Mouse (Mus musculus) midbrain, postnatal 0 days (tissue): ENCODE measurements around the gene Tmem29. TPM values are rescaled to one million over a fixed set of nuclear protein-coding genes. Genes with fewer than 3 reads are reported as not detected.
"Not testable (repeated sequence)": the region's sequence is repeated elsewhere in the genome, so short reads cannot be mapped to it uniquely, and the experiment has no call there.

Experiments used
- ATAC-seq: fragments of 200-750 bp; cut with Nextera tagmentation; 2 replicates; pipeline ENCODE4 v1.8.0; 2017; ENCODE audit warnings: moderate number of reproducible peaks, mild to moderate bottlenecking, moderate TSS enrichment, moderate library complexity; ENCODE audit not compliant: low FRiP score
- DNase-seq: peaks from one replicate; pipeline ENCODE4 v3.0.0-alpha.2; 2015; ENCODE audit warnings: low spot score
- H3K27ac ChIP-seq: fragments of 300-500 bp; sonication (generic); 2 replicates; pipeline ENCODE4 v1.5.1; 2014; ENCODE audit warnings: low read depth, mild to moderate bottlenecking, low read length, mixed read lengths
- H3K27me3 ChIP-seq: fragments of 300-500 bp; sonication (generic); 2 replicates; pipeline ENCODE4 v1.6.1; 2014; ENCODE audit warnings: low read length, control low read depth, mixed read lengths; ENCODE audit not compliant: insufficient read depth
- H3K36me3 ChIP-seq: fragments of 300-500 bp; sonication (generic); 2 replicates; pipeline ENCODE4 v1.6.1; 2014; ENCODE audit warnings: low read length, control low read depth, mixed read lengths; ENCODE audit not compliant: insufficient read depth
- H3K4me1 ChIP-seq: fragments of 300-500 bp; sonication (generic); 2 replicates; pipeline ENCODE4 v1.6.1; 2014; ENCODE audit warnings: mild to moderate bottlenecking, control low read depth, antibody characterized with exemption, low read length, mixed read lengths; ENCODE audit not compliant: insufficient read depth
- H3K4me2 ChIP-seq: fragments of 300-500 bp; sonication (generic); 2 replicates; pipeline ENCODE4 v1.6.1; 2014; ENCODE audit warnings: low read depth, mild to moderate bottlenecking, low read length, mixed read lengths; ENCODE audit not compliant: poor library complexity, severe bottlenecking
- H3K4me3 ChIP-seq: fragments of 300-500 bp; sonication (generic); 2 replicates; pipeline ENCODE4 v1.5.1; 2014; ENCODE audit warnings: low read depth, mild to moderate bottlenecking, low read length, moderate library complexity
- H3K9ac ChIP-seq: fragments of 300-500 bp; sonication (generic); replicated peaks from 2 replicates; pipeline ENCODE4 v1.6.1; 2014; ENCODE audit warnings: mild to moderate bottlenecking, low read length, moderate library complexity, mixed read lengths; ENCODE audit not compliant: poor library complexity, severe bottlenecking
- H3K9me3 ChIP-seq: fragments of 300-500 bp; sonication (generic); 2 replicates; pipeline ENCODE4 v1.6.1; 2016; ENCODE audit warnings: low read length, control low read depth
- CTCF ChIP-seq: IDR thresholded peaks from 2 replicates; pipeline ENCODE4 v1.5.1; 2016; ENCODE audit warnings: antibody characterized with exemption, mild to moderate bottlenecking
- WGBS: fragments of 180-500 bp; shearing (Covaris S2); extraction: QIAGEN DNeasy Blood & Tissue Kit; methylation state at CpG from one replicate; pipeline ENCODE4 v1.1.7; 2014; 5-methylcytosine and 5-hydroxymethylcytosine counted together
- polyA plus RNA-seq: library from polyadenylated mRNA; unstranded; fragments of >200 nt; fragmentation: Nextera tagmentation; extraction: Ambion mirVana; gene quantifications from 2 replicates; pipeline ENCODE4 v1.2.1, GENCODE M21; 2015
- total RNA-seq: library from RNA; depleted of rRNA; stranded (reverse); fragments of >200 nt; gene quantifications from 2 replicates; pipeline ENCODE4 v1.2.3, GENCODE M21; 2014

Gene Tmem29
- total and polyA plus RNA-seq, 2 experiments from 2014 or later, result 67.6 to 97.7 TPM

GRCm38 (mm10) chrX:150471416-150471815 lies 12.5 kb upstream of the Tmem29 start:
- Histone ChIP-seq H3K27me3 (no peaks in the 10 kb centered on the region), H3K4me1 (no peaks in the 10 kb centered on the region), H3K4me2 (no peak overlapping the region), H3K9me3 (no peaks in the 10 kb centered on the region), H3K9ac (no peak overlapping the region), H3K27ac (no peak overlapping the region), H3K4me3 (no peak overlapping the region), H3K36me3 (no peaks in the 10 kb centered on the region)
- DNase-seq (no peak), ATAC-seq (no peak)
- WGBS, result 90% methylated on average over 1 of the region's 1 CpGs
- no peak for TF ChIP-seq CTCF

GRCm38 (mm10) chrX:150468266-150468665 lies 9.3 kb upstream of the Tmem29 start:
- no peak for TF ChIP-seq CTCF
- Histone ChIP-seq H3K9ac (no peak overlapping the region), H3K4me1 (no peaks in the 10 kb centered on the region), H3K4me2 (no peak overlapping the region), H3K27ac (no peak overlapping the region), H3K4me3 (no peak overlapping the region), H3K9me3 (no peaks in the 10 kb centered on the region), H3K36me3 (no peaks in the 10 kb centered on the region), H3K27me3 (no peaks in the 10 kb centered on the region)
- no peak for ATAC-seq
- no peak for DNase-seq
- 87% methylated on average over 2 of the region's 2 CpGs for WGBS

- H3K27me3 ChIP-seq, H3K9ac ChIP-seq, DNase-seq, H3K4me2 ChIP-seq, H3K4me1 ChIP-seq, ATAC-seq, H3K4me3 ChIP-seq, H3K36me3 ChIP-seq, H3K27ac ChIP-seq, H3K9me3 ChIP-seq: not testable (repeated sequence)
- 71% methylated on average over 8 of the region's 8 CpGs for WGBS
These were observed 7.9 kb upstream of the Tmem29 start for GRCm38 (mm10) chrX:150466817-150467216.

- ATAC-seq (no peak), DNase-seq (no peak)
- H3K27ac ChIP-seq, result no peak overlapping the region
- 69% methylated on average over 2 of the region's 2 CpGs for WGBS
- H3K27me3 ChIP-seq, result no peaks in the 10 kb centered on the region
- H3K4me3 ChIP-seq, result no peak overlapping the region
- no peaks in the 10 kb centered on the region for H3K36me3 ChIP-seq
- H3K4me1 ChIP-seq, result no peaks in the 10 kb centered on the region
- no peak overlapping the region for H3K9ac ChIP-seq
- TF ChIP-seq CTCF, result no peak
- no peak overlapping the region for H3K4me2 ChIP-seq
- H3K9me3 ChIP-seq, result no peaks in the 10 kb centered on the region
These were observed 1.2 kb upstream of the Tmem29 start for GRCm38 (mm10) chrX:150460143-150460542.

- DNase-seq (peak; percentile 23), ATAC-seq (peak; percentile 24; the same call in 1 of the 2 replicates)
- 43% methylated on average over 8 of the region's 8 CpGs for WGBS
- Histone ChIP-seq H3K36me3 (no peaks in the 10 kb centered on the region), H3K27me3 (no peaks in the 10 kb centered on the region), H3K4me2 (peak overlapping the region; percentile 34), H3K27ac (0 out of 2 replicates have a peak overlapping the region, but pooled peaks have one; percentile 51), H3K4me1 (no peaks in the 10 kb centered on the region), H3K9ac (peak overlapping the region; percentile 34; the same call in 1 of the 2 replicates), H3K4me3 (peak overlapping the region; percentile 42), H3K9me3 (no peaks in the 10 kb centered on the region)
- TF ChIP-seq CTCF, result no peak
These were observed 515 bp upstream of the Tmem29 start for GRCm38 (mm10) chrX:150459411-150459927.

GRCm38 (mm10) chrX:150458136-150458535 lies 818 bp downstream of the Tmem29 start:
- no peak for TF ChIP-seq CTCF
- H3K4me1 ChIP-seq, result no peaks in the 10 kb centered on the region
- H3K9ac ChIP-seq, result peak overlapping the region; percentile 34; the same call in 1 of the 2 replicates
- 30% methylated on average over 3 of the region's 3 CpGs for whole genome bisulfite sequencing
- H3K27ac ChIP-seq, result no peak overlapping the region
- peak overlapping the region; percentile 42 for H3K4me3 ChIP-seq
- ATAC-seq (no peak), DNase-seq (no peak)
- peak overlapping the region; percentile 35 for H3K4me2 ChIP-seq
- no peaks in the 10 kb centered on the region for H3K36me3 ChIP-seq
- H3K27me3 ChIP-seq, result no peaks in the 10 kb centered on the region
- no peaks in the 10 kb centered on the region for H3K9me3 ChIP-seq
